Mouse (Mus musculus) splenic B cell, adult 2 months (primary cell): ENCODE results near the gene Zbtb6.

Experiments used
- DNase-seq: peaks from one replicate; pipeline ENCODE4 v3.0.0-alpha.2; 2011; ENCODE audit warnings: low read depth, low spot score
- H3K27me3 ChIP-seq: 2 replicates; pipeline ENCODE4 v1.6.1; 2012; ENCODE audit warnings: mild to moderate bottlenecking, low read length, moderate library complexity, mixed read lengths; ENCODE audit not compliant: control insufficient read depth, poor library complexity, insufficient read depth, severe bottlenecking
- H3K36me3 ChIP-seq: 2 replicates; pipeline ENCODE4 v1.6.1; 2012; ENCODE audit warnings: mild to moderate bottlenecking, low read length, moderate library complexity, mixed read lengths; ENCODE audit not compliant: control insufficient read depth, poor library complexity, insufficient read depth, severe bottlenecking

Gene Zbtb6

GRCm38 (mm10) chr2:37442611-37443591, at the start of gene Zbtb6, which contains the start of the genes Zbtb26 and Rabgap1:
Gene Zbtb6, minus strand, starts transcription at chr2:37443171.
Gene Zbtb26, minus strand, starts transcription at chr2:37443135.
Gene Rabgap1, plus strand, starts transcription at chr2:37443279.
- DNase-seq = peak; percentile 93
- no peaks in the 10 kb centered on the region for H3K27me3 ChIP-seq
- H3K36me3 ChIP-seq = no peaks in the 10 kb centered on the region

GRCm38 (mm10) chr2:37488956-37489355, 46.0 kb upstream of the Zbtb6 start:
- peaks cover 6% of the 10 kb centered on the region for H3K36me3 ChIP-seq
- H3K27me3 ChIP-seq = no peaks in the 10 kb centered on the region
- DNase-seq = no peak

DNA sequence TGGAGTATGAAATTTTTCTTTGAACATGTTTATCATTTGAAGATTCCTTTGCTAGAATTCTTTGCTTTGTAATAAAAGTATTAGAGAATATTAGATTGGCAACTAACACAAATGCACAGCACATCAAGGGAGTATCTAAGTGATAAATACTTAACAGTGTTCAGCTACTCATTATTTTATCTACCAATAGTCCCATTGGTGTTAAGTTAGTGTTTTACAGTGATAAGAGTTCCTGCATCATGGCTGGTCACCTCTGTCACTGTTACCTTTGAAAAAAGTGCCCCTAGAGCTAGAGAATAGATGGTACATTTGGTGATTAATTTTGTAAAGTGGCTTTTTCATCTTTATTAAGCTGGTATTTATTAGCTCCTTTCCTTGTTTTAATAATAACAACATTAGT, 43.4 kb upstream of the Zbtb6 start:
- Histone ChIP-seq H3K27me3 (no peaks in the 10 kb centered on the region), H3K36me3 (peaks cover 7% of the 10 kb centered on the region)
- DNase-seq = no peak

DNA sequence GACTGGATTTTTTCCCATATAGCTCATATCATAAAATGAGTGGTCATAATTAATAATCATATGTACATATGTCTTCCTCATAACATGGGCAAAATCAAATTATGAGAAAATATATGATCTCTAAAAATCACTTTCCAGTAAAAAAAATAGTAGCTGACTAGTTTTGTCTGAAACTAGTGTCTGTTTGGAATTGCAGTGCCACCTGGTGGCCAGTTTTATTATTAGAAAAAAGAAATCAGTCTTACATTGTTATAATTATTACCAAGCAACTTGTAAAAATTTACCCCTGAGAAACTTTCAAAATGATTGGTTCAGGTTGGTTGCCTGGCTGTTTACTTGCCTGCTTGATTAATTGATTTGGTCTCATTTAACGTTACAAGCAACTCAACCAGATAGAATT, 42.4 kb upstream of the Zbtb6 start:
- no peaks in the 10 kb centered on the region for H3K27me3 ChIP-seq
- DNase-seq = peak; percentile 71

GRCm38 (mm10) chr2:37484165-37484564, 41.2 kb upstream of the Zbtb6 start:
- DNase-seq = peak; percentile 13
- Histone ChIP-seq H3K36me3 (peaks cover 7% of the 10 kb centered on the region), H3K27me3 (no peaks in the 10 kb centered on the region)

More for the DNA sequence above, 42.4 kb upstream of the Zbtb6 start:
- H3K36me3 ChIP-seq = peaks cover 7% of the 10 kb centered on the region

DNA sequence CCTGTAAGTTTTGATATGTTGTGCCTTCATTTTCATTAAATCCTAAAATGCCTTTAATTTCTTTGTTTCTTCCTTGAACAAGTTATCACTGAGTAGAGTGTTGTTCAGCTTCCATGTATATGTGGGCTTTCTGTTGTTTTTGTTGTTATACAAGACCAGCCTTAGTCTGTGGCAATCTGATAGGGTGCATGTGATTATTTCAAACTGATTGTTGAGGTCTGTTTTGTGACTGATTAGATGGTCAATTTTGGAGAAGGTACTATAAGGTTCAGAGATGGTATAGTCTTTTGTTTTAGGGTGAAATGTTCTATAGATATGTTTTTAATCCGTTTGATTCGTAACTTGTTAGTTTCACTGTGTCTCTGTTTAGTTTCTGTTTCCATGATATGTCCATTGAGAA, 37.1 kb upstream of the Zbtb6 start:
- H3K27me3 ChIP-seq = no peaks in the 10 kb centered on the region

DNA sequence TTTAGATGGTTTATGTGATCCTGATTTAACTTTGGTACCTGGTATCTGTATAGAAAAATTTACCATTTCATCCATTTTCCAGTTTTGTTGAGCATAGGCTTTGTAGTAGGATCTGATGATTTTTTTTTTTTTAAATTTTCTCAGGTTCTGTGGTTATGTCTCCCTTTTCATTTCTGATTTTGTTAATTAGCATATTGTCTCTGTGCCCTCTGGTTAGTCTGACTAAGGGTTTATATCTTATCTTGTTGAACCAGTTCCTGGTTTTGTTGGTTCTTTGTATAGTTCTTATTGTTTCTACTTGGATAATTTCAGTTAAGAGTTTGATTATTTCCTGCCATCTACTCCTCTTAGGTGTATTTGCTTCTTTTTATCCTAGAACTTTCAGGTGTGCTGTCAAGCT, 36.6 kb upstream of the Zbtb6 start:
- H3K27me3 ChIP-seq = no peaks in the 10 kb centered on the region
- peaks cover 6% of the 10 kb centered on the region for H3K36me3 ChIP-seq
- DNase-seq = no peak

More for the DNA sequence above, 37.1 kb upstream of the Zbtb6 start:
- peaks cover 6% of the 10 kb centered on the region for H3K36me3 ChIP-seq
- no peak for DNase-seq

DNA sequence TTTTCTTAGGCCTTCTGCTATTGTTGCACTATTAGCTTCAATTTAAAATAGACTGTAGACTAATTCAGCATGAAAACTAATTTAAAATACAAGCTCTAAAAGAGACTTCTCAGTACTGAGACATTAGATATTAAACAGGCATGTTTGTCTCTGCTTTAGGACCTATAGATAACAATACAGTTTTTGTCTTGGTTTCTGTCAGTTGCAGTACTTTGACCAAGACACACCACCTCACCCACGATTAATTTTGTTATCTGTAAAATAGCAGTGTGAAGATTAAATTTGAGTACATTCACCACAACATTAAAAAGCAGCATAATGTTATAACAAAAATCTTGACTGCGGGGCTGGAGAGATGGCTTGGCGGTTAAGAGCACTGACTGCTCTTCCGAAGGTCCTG, 23.3 kb upstream of the Zbtb6 start:
- Histone ChIP-seq H3K27me3 (no peaks in the 10 kb centered on the region), H3K36me3 (peaks cover 3% of the 10 kb centered on the region; the same call in 1 of the 2 replicates)
- no peak for DNase-seq

- no peak for DNase-seq
Measured at GRCm38 (mm10) chr2:37460707-37461106, 17.7 kb upstream of the Zbtb6 start.

GRCm38 (mm10) chr2:37452376-37452760, 9.4 kb upstream of the Zbtb6 start:
- no peak for DNase-seq
- 0 out of 2 replicates have a peak, but pooled peaks cover 2% of the 10 kb centered on the region for H3K36me3 ChIP-seq
- H3K27me3 ChIP-seq = no peaks in the 10 kb centered on the region

More at GRCm38 (mm10) chr2:37460707-37461106, 17.7 kb upstream of the Zbtb6 start:
- Histone ChIP-seq H3K27me3 (no peaks in the 10 kb centered on the region), H3K36me3 (no peaks in the 10 kb centered on the region)

- peak; percentile 96 for DNase-seq
- H3K36me3 ChIP-seq = 0 out of 2 replicates have a peak, but pooled peaks cover 2% of the 10 kb centered on the region
Measured at GRCm38 (mm10) chr2:37451667-37452375, 8.8 kb upstream of the Zbtb6 start.

GRCm38 (mm10) chr2:37431609-37432008, 11.4 kb downstream of the Zbtb6 start:
- H3K27me3 ChIP-seq = no peaks in the 10 kb centered on the region
- no peaks in the 10 kb centered on the region; the same call in 1 of the 2 replicates for H3K36me3 ChIP-seq
- DNase-seq = no peak

More at GRCm38 (mm10) chr2:37451667-37452375, 8.8 kb upstream of the Zbtb6 start:
- no peaks in the 10 kb centered on the region for H3K27me3 ChIP-seq

GRCm38 (mm10) chr2:37430593-37431464, 12.1 kb downstream of the Zbtb6 start:
- H3K36me3 ChIP-seq = no peaks in the 10 kb centered on the region; the same call in 1 of the 2 replicates
- peak; percentile 91 for DNase-seq
- no peaks in the 10 kb centered on the region for H3K27me3 ChIP-seq

GRCm38 (mm10) chr2:37423671-37424070, 19.3 kb downstream of the Zbtb6 start:
- peak; percentile 59 for DNase-seq
- Histone ChIP-seq H3K36me3 (no peaks in the 10 kb centered on the region), H3K27me3 (no peaks in the 10 kb centered on the region)
